Mouse (Mus musculus): ENCODE results near the gene Ankrd44.

DNA sequence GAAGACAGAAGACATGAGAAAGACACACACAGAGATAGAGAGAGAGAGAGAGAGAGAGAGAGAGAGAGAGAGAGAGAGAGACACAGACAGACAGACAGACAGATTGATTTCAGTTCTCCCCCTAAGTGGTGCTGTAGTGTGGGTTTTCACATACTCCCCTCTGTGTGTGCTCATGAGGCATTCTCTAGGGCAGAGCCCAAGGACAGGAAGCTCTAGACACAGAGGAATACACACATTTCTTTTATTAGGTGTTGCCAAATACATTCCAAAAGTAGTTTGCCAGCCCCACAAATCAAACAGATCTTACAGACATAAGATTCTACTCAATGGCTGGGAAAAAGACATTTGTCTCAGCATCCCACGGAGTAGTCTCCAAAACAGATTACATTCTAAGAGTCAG lies 126.8 kb downstream of the Ankrd44 start:
- TF ChIP-seq CTCF (conservative IDR thresholded peaks at IDR 0.05 in 1 of 2, IDR thresholded peaks at IDR 0.05 in 1 of 2; ENCODE audit: low read depth in 2 of 2, low read length in 2 of 2) (no peak), KAT2A (IDR thresholded peaks at IDR 0.05; ENCODE audit: insufficient replicate concordance, low read length) (no peak), SMC3 (IDR thresholded peaks at IDR 0.05; ENCODE audit: low read depth, low read length) (no peak), MAX (IDR thresholded peaks at IDR 0.05; ENCODE audit: low read length) (no peak), BHLHE40 (IDR thresholded peaks at IDR 0.05; ENCODE audit: low read depth, low read length) (no peak), EP300 (IDR thresholded peaks at IDR 0.05; ENCODE audit: low read length) (no peak), MAFK (IDR thresholded peaks at IDR 0.05; ENCODE audit: insufficient replicate concordance, low read length) (no peak), E2F4 (IDR thresholded peaks at IDR 0.05; ENCODE audit: insufficient replicate concordance, low read depth, low read length) (no peak), POLR2A (IDR thresholded peaks at IDR 0.05; ENCODE audit: low read depth, low read length) (no peak)

Measured in CH12.LX (cell line).